Comparison of ENCODE assay signal across 8 mouse cellular contexts in genomic region chr12:100187756-100188430, GRCm38 (mm10). TPM values are rescaled to one million over a fixed set of nuclear protein-coding genes. Genes with fewer than 3 reads are reported as not detected.
DNase-seq lines count a peak whose midpoint lies in the region; ATAC-seq and TF ChIP-seq lines count a peak whose summit lies in the region.

No protein-coding gene starts in this region.

- H3K36me3 ChIP-seq in heart, embryonic 10.5 days: no peaks in the 10 kb centered on the region
- H3K36me3 ChIP-seq in kidney, embryonic 16.5 days (ENCODE audit: insufficient read depth, low read length): no peaks in the 10 kb centered on the region

- H3K9ac ChIP-seq in kidney, embryonic 16.5 days (replicated peaks; ENCODE audit: low read length): peak overlapping the region; percentile 81

- no peak; the same call in 1 of the 2 replicates for TF ChIP-seq CTCF in layer of hippocampus, adult 2 months (conservative IDR thresholded peaks at IDR 0.05)

- no peaks in the 10 kb centered on the region for H3K9me3 ChIP-seq in heart, embryonic 10.5 days
- no peaks in the 10 kb centered on the region for H3K9me3 ChIP-seq in kidney, embryonic 16.5 days (ENCODE audit: low read length)

- H3K27ac ChIP-seq in layer of hippocampus, adult 2 months: peak overlapping the region; percentile 100
- H3K27ac ChIP-seq in heart, embryonic 10.5 days: peak overlapping the region; percentile 99
- peak overlapping the region; percentile 96 for H3K27ac ChIP-seq in kidney, embryonic 16.5 days (ENCODE audit: low read length)

- peak overlapping the region; percentile 70 for H3K4me3 ChIP-seq in layer of hippocampus, adult 2 months
- peak overlapping the region; percentile 81 for H3K4me3 ChIP-seq in heart, embryonic 10.5 days
- peak overlapping the region; percentile 60 for H3K4me3 ChIP-seq in kidney, embryonic 16.5 days (ENCODE audit: low read length)

- H3K4me2 ChIP-seq in kidney, embryonic 16.5 days (replicated peaks; ENCODE audit: low read depth, low read length): peak overlapping the region; percentile 71

- no peak for DNase-seq in layer of hippocampus, adult 2 months (ENCODE audit: low spot score in 2 of 2)
- no peak for DNase-seq in layer of hippocampus, postnatal 36 days
- DNase-seq in adipocyte (ENCODE audit: low spot score): peak; percentile 36
- no peak for DNase-seq in heart, embryonic 10.5 days (ENCODE audit: low spot score)
- peak; percentile 35 for DNase-seq in lung, postnatal 25 days (ENCODE audit: low spot score)
- peak; percentile 54 for DNase-seq in thymus, postnatal 4 days
- DNase-seq in gastrocnemius, adult 8-10 months (ENCODE audit: low spot score in 2 of 2): no peak

- H3K4me1 ChIP-seq in heart, embryonic 10.5 days: peaks cover 7% of the 10 kb centered on the region; the same call in 1 of the 2 replicates
- peaks cover 13% of the 10 kb centered on the region for H3K4me1 ChIP-seq in kidney, embryonic 16.5 days (ENCODE audit: insufficient read depth, low read length)

- 3% methylated on average over 29 of the region's 29 CpGs for WGBS in heart, embryonic 10.5 days
- WGBS in kidney, embryonic 16.5 days: under 1% methylated on average over 29 of the region's 29 CpGs

- H3K27me3 ChIP-seq in heart, embryonic 10.5 days (ENCODE audit: insufficient read depth, poor library complexity, severe bottlenecking): no peaks in the 10 kb centered on the region
- no peaks in the 10 kb centered on the region for H3K27me3 ChIP-seq in kidney, embryonic 16.5 days (ENCODE audit: insufficient read depth, low read length)

- peak; percentile 5; the same call in 1 of the 2 replicates for ATAC-seq in kidney, embryonic 16.5 days (ENCODE audit: low FRiP score, low TSS enrichment)

RNA-seq across cellular contexts. Expression of gene Calm1, which starts 11.3 kb away (rescaled TPM):
- 1,000 to 10,000 TPM; 2,009 to 2,049 TPM for total RNA-seq in layer of hippocampus, adult 2 months (2021)
- 1,000 to 10,000 TPM; 2,038 to 2,139 TPM for total RNA-seq in layer of hippocampus, postnatal 36 days (2021)
- polyA plus RNA-seq in heart, embryonic 10.5 days (2016; fragmentation: Nextera tagmentation; extraction: Ambion mirVana): 841 and 1,083 TPM in 2 replicates
- 1,160 and 1,207 TPM in 2 replicates for polyA plus RNA-seq in kidney, embryonic 16.5 days (2015; fragmentation: Nextera tagmentation; extraction: Ambion mirVana)
- 100 to 1,000 TPM; 532 to 601 (median 581) TPM for total RNA-seq in gastrocnemius, adult 8-10 months (2022)

RNA-seq across cellular contexts. Expression of gene Nrde2, which starts 28.4 kb away (rescaled TPM):
- 10 to 100 TPM; 23.8 to 24.3 TPM for total RNA-seq in layer of hippocampus, adult 2 months (2021)
- 10 to 100 TPM; 19.7 to 20.2 TPM for total RNA-seq in layer of hippocampus, postnatal 36 days (2021)
- 10.3 and 12.0 TPM in 2 replicates for polyA plus RNA-seq in heart, embryonic 10.5 days (2016; fragmentation: Nextera tagmentation; extraction: Ambion mirVana)
- 18.2 and 19.1 TPM in 2 replicates for polyA plus RNA-seq in kidney, embryonic 16.5 days (2015; fragmentation: Nextera tagmentation; extraction: Ambion mirVana)
- 10 to 100 TPM in 2 of 4 experiments, 1 to 10 TPM in 2; 5.9 to 11.3 (median 9.4) TPM for total RNA-seq in gastrocnemius, adult 8-10 months (2022)

Comparison
In these comparisons a context has a peak if more than half of its experiments do, and no peak if none do; other contexts are left out.
1. DNase-seq: peak in adipocyte (single experiment), lung, postnatal 25 days (single experiment) and thymus, postnatal 4 days (single experiment); none in layer of hippocampus, adult 2 months (0 of 2), layer of hippocampus, postnatal 36 days (0 of 2), heart, embryonic 10.5 days (single experiment) and gastrocnemius, adult 8-10 months (0 of 2).
2. Peak in every context shown above with its lines, with median percentiles within 50 percentile points of each other: H3K27ac ChIP-seq and H3K4me3 ChIP-seq.